Mouse (Mus musculus): ENCODE results near the gene Rerg. TPM values are rescaled to one million over a fixed set of nuclear protein-coding genes. Genes with fewer than 3 reads are reported as not detected.

Rerg gene
- polyA plus RNA-seq, 1 experiment from 2014 or later = 1.6 TPM

- Histone ChIP-seq H3K27me3 (ENCODE audit: control insufficient read depth, insufficient read depth, low read length) (no peaks in the 10 kb centered on the region), H3K4me2 (ENCODE audit: low read depth, low read length, severe bottlenecking) (no peak overlapping the region), H3K4me3 (ENCODE audit: low read depth, low read length) (no peak overlapping the region), H3K36me3 (ENCODE audit: control insufficient read depth, insufficient read depth, low read length) (no peaks in the 10 kb centered on the region), H3K9me3 (ENCODE audit: control insufficient read depth, low read length) (no peaks in the 10 kb centered on the region), H3K4me1 (replicated peaks; ENCODE audit: control insufficient read depth, insufficient read depth, low read length) (no peaks in the 10 kb centered on the region; the same call in 1 of the 2 replicates), H3K9ac (ENCODE audit: low read length) (no peak overlapping the region), H3K27ac (ENCODE audit: low read depth, low read length) (no peak overlapping the region)
- 49% methylated on average over 20 of the region's 20 CpGs for WGBS
- DNase-seq (ENCODE audit: low spot score) = no peak
- no peak for ATAC-seq (replicated peaks; ENCODE audit: low FRiP score)
Observed at GRCm38 (mm10) chr6:137135506-137136391, 34.5 kb downstream of the Rerg start.

- Histone ChIP-seq H3K9me3 (ENCODE audit: control insufficient read depth, low read length) (no peaks in the 10 kb centered on the region), H3K36me3 (ENCODE audit: control insufficient read depth, insufficient read depth, low read length) (no peaks in the 10 kb centered on the region), H3K4me1 (replicated peaks; ENCODE audit: control insufficient read depth, insufficient read depth, low read length) (no peaks in the 10 kb centered on the region; the same call in 1 of the 2 replicates), H3K4me2 (ENCODE audit: low read depth, low read length, severe bottlenecking) (no peak overlapping the region), H3K27ac (ENCODE audit: low read depth, low read length) (no peak overlapping the region), H3K27me3 (ENCODE audit: control insufficient read depth, insufficient read depth, low read length) (no peaks in the 10 kb centered on the region), H3K9ac (ENCODE audit: low read length) (no peak overlapping the region), H3K4me3 (ENCODE audit: low read depth, low read length) (no peak overlapping the region)
- no peak for ATAC-seq (replicated peaks; ENCODE audit: low FRiP score)
- 89% methylated on average over 1 of the region's 1 CpGs for WGBS
- DNase-seq (ENCODE audit: low spot score) = no peak
Observed at GRCm38 (mm10) chr6:137131794-137132193, 38.5 kb downstream of the Rerg start.

DNA sequence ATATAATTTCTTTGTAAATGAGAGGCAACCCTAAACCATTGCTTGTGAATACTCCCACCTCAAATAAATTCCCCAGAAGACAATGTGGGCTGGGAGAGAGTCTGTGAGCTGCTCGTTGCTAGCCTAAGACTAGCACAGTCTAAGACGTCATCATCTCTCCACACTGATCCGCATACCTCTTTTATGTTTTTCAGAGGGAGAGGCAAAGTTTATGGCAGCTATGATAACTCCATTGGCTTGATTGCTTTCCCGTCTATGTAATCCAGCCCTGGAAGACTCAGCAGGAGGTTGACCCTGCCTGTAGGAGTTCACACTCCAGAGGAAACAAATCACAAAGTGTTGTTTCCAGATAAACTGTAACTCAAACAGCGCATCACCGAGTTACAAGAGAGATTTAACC is 38.9 kb downstream of the Rerg start:
- no peak overlapping the region for H3K4me3 ChIP-seq (ENCODE audit: low read depth, low read length)
- H3K9ac ChIP-seq (ENCODE audit: low read length) = no peak overlapping the region
- 64% methylated on average over 6 of the region's 6 CpGs for WGBS
- no peak overlapping the region for H3K27ac ChIP-seq (ENCODE audit: low read depth, low read length)
- no peak for DNase-seq (ENCODE audit: low spot score)
- H3K4me1 ChIP-seq (replicated peaks; ENCODE audit: control insufficient read depth, insufficient read depth, low read length) = no peaks in the 10 kb centered on the region; the same call in 1 of the 2 replicates
- ATAC-seq (replicated peaks; ENCODE audit: low FRiP score) = no peak
- H3K27me3 ChIP-seq (ENCODE audit: control insufficient read depth, insufficient read depth, low read length) = no peaks in the 10 kb centered on the region
- no peak overlapping the region for H3K4me2 ChIP-seq (ENCODE audit: low read depth, low read length, severe bottlenecking)
- no peaks in the 10 kb centered on the region for H3K36me3 ChIP-seq (ENCODE audit: control insufficient read depth, insufficient read depth, low read length)
- H3K9me3 ChIP-seq (ENCODE audit: control insufficient read depth, low read length) = no peaks in the 10 kb centered on the region

DNA sequence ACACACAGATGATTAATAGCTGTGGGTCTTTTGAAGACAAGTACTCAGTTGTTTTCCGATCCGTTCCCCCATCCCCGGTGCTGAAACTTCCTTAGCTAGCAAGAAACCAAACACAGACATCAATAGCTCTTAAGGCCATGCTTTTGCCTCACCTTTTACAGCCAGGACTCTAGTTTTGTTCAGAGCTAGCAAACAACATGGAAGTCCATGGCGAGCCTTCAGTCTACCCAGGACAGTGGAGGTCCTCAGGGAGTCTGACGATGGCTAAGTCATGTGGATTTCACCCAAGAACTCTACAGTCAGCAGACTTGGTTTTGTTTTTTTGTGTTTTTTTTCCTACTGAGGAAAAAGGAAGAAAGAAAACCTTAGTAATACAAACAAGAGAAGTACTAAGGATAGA is 43.4 kb downstream of the Rerg start:
- no peaks in the 10 kb centered on the region for H3K9me3 ChIP-seq (ENCODE audit: control insufficient read depth, low read length)
- no peak overlapping the region for H3K4me2 ChIP-seq (ENCODE audit: low read depth, low read length, severe bottlenecking)
- 93% methylated on average over 5 of the region's 5 CpGs for WGBS
- no peaks in the 10 kb centered on the region for H3K36me3 ChIP-seq (ENCODE audit: control insufficient read depth, insufficient read depth, low read length)
- no peak for DNase-seq (ENCODE audit: low spot score)
- H3K27me3 ChIP-seq (ENCODE audit: control insufficient read depth, insufficient read depth, low read length) = no peaks in the 10 kb centered on the region
- no peak overlapping the region for H3K9ac ChIP-seq (ENCODE audit: low read length)
- H3K27ac ChIP-seq (ENCODE audit: low read depth, low read length) = no peak overlapping the region
- ATAC-seq (replicated peaks; ENCODE audit: low FRiP score) = no peak
- no peak overlapping the region for H3K4me3 ChIP-seq (ENCODE audit: low read depth, low read length)
- H3K4me1 ChIP-seq (replicated peaks; ENCODE audit: control insufficient read depth, insufficient read depth, low read length) = no peaks in the 10 kb centered on the region

DNA sequence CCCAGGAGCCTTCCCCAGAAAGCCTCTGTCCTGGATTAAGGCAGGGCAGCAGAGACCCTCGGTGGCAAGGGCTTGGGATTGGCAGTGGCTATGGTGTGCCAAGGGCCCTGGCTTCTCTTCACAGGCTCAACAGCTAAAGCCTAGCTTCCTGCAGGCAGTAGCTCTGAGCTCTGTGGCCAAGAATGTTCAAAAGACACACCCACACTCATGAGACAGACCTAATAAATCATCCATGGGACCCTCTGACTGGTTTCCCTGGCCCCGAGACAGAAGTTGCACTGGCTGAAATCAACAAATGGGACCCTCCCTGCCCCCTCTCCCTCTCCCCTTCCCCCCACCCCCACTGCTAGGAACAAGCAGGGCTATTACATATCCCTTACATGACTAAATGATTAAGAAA is 44.1 kb downstream of the Rerg start:
- Histone ChIP-seq H3K27me3 (ENCODE audit: control insufficient read depth, insufficient read depth, low read length) (no peaks in the 10 kb centered on the region), H3K4me1 (replicated peaks; ENCODE audit: control insufficient read depth, insufficient read depth, low read length) (no peaks in the 10 kb centered on the region), H3K4me2 (ENCODE audit: low read depth, low read length, severe bottlenecking) (no peak overlapping the region), H3K9me3 (ENCODE audit: control insufficient read depth, low read length) (no peaks in the 10 kb centered on the region), H3K36me3 (ENCODE audit: control insufficient read depth, insufficient read depth, low read length) (no peaks in the 10 kb centered on the region), H3K9ac (ENCODE audit: low read length) (no peak overlapping the region), H3K27ac (ENCODE audit: low read depth, low read length) (no peak overlapping the region), H3K4me3 (ENCODE audit: low read depth, low read length) (no peak overlapping the region)
- no peak for ATAC-seq (replicated peaks; ENCODE audit: low FRiP score)
- WGBS = 70% methylated on average over 2 of the region's 2 CpGs
- DNase-seq (ENCODE audit: low spot score) = no peak

GRCm38 (mm10) chr6:137125433-137125832 is 44.9 kb downstream of the Rerg start:
- no peak overlapping the region for H3K4me2 ChIP-seq (ENCODE audit: low read depth, low read length, severe bottlenecking)
- H3K4me1 ChIP-seq (replicated peaks; ENCODE audit: control insufficient read depth, insufficient read depth, low read length) = no peaks in the 10 kb centered on the region
- H3K27ac ChIP-seq (ENCODE audit: low read depth, low read length) = no peak overlapping the region
- no peak overlapping the region for H3K9ac ChIP-seq (ENCODE audit: low read length)
- no peak overlapping the region for H3K4me3 ChIP-seq (ENCODE audit: low read depth, low read length)
- no peaks in the 10 kb centered on the region for H3K36me3 ChIP-seq (ENCODE audit: control insufficient read depth, insufficient read depth, low read length)
- no peaks in the 10 kb centered on the region for H3K27me3 ChIP-seq (ENCODE audit: control insufficient read depth, insufficient read depth, low read length)
- 91% methylated on average over 9 of the region's 9 CpGs for WGBS
- ATAC-seq (replicated peaks; ENCODE audit: low FRiP score) (no peak), DNase-seq (ENCODE audit: low spot score) (no peak)
- no peaks in the 10 kb centered on the region for H3K9me3 ChIP-seq (ENCODE audit: control insufficient read depth, low read length)

DNA sequence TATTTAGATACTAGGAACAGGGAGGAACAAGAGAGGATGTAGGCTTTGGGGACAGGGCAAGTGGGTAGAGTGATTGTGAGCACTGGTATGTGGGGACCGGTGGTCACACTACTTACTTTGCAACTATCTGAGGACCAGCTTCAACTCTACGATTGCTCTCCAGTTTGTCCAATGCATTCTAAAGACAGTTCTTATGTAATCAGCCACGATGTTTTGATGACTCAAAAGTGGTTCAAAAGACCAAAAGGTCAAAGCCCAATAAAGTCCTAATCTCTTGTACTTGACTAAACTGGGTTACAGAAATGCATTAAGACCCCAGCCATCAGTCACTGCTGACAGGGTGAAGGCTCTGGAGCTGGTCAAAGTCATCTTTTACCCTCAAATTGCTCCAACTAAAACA is 45.3 kb downstream of the Rerg start:
- no peak for ATAC-seq (replicated peaks; ENCODE audit: low FRiP score)
- H3K9ac ChIP-seq (ENCODE audit: low read length) = no peak overlapping the region
- H3K4me2 ChIP-seq (ENCODE audit: low read depth, low read length, severe bottlenecking) = no peak overlapping the region
- no peaks in the 10 kb centered on the region for H3K27me3 ChIP-seq (ENCODE audit: control insufficient read depth, insufficient read depth, low read length)
- no peak for DNase-seq (ENCODE audit: low spot score)
- 83% methylated on average over 3 of the region's 3 CpGs for WGBS
- H3K4me1 ChIP-seq (replicated peaks; ENCODE audit: control insufficient read depth, insufficient read depth, low read length) = no peaks in the 10 kb centered on the region
- H3K36me3 ChIP-seq (ENCODE audit: control insufficient read depth, insufficient read depth, low read length) = no peaks in the 10 kb centered on the region
- H3K4me3 ChIP-seq (ENCODE audit: low read depth, low read length) = no peak overlapping the region
- H3K27ac ChIP-seq (ENCODE audit: low read depth, low read length) = no peak overlapping the region
- no peaks in the 10 kb centered on the region for H3K9me3 ChIP-seq (ENCODE audit: control insufficient read depth, low read length)

DNA sequence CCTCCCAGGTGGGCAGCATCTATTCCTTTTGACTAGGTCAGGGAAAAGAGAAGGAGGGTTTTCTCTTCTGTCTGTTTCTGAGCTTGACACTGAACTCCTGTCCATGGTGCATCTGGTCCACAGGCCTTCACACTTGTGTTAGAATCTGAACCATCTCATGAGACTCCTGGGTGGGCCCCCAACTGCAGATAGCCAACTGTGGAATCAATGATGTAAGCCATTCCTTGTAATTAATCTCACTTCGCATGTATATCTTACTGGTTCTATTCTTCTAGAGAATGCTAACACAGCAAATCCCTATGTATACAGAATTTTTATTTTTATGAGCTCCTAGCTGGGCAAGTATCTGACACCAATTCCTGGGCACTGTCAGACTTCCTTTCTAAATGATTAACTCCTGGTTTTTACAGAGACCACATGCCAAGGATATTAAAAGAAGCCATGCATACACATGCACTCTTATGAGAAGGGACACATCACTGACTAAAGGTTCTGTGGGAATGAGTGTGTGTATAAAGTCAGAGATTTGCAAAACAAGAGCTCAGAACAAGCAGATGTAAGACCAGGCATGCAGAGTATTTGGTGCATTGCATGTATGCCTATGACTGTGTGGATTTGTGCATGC is 53.3 kb downstream of the Rerg start:
- no peak for DNase-seq (ENCODE audit: low spot score)
- Histone ChIP-seq H3K4me2 (ENCODE audit: low read depth, low read length, severe bottlenecking) (no peak overlapping the region), H3K4me1 (replicated peaks; ENCODE audit: control insufficient read depth, insufficient read depth, low read length) (no peaks in the 10 kb centered on the region), H3K4me3 (ENCODE audit: low read depth, low read length) (no peak overlapping the region), H3K36me3 (ENCODE audit: control insufficient read depth, insufficient read depth, low read length) (no peaks in the 10 kb centered on the region), H3K9ac (ENCODE audit: low read length) (no peak overlapping the region), H3K27me3 (ENCODE audit: control insufficient read depth, insufficient read depth, low read length) (no peaks in the 10 kb centered on the region), H3K27ac (ENCODE audit: low read depth, low read length) (no peak overlapping the region), H3K9me3 (ENCODE audit: control insufficient read depth, low read length) (no peaks in the 10 kb centered on the region)
- WGBS = 89% methylated on average over 1 of the region's 1 CpGs
- no peak for ATAC-seq (replicated peaks; ENCODE audit: low FRiP score)

All from forebrain, embryonic 11.5 days (tissue).